Mouse (Mus musculus) neural tube, embryonic 10.5 days (tissue): ENCODE measurements around the gene Gm5891.
"Not testable (repeated sequence)": the region's sequence is repeated elsewhere in the genome, so short reads cannot be mapped to it uniquely, and the experiment has no call there.

Experiments
- DNase-seq: peaks from one replicate; pipeline ENCODE4 v3.0.0-alpha.2; 2017; ENCODE audit warnings: low spot score; ENCODE audit errors: extremely low spot score

Gm5891 gene

GRCm38 (mm10) chr7:21921191-21921590 lies at the start of gene Gm5891:
Gene Gm5891, minus strand, starts transcription at chr7:21921291.
- not testable (repeated sequence) for DNase-seq
